Mouse (Mus musculus) heart, embryonic 10.5 days (tissue): ENCODE measurements around the gene Trabd2b. TPM values are rescaled to one million over a fixed set of nuclear protein-coding genes. Genes with fewer than 3 reads are reported as not detected.

Experiments
- DNase-seq: peaks from one replicate; pipeline ENCODE4 v3.0.0-alpha.2; 2017; ENCODE audit warnings: low spot score
- H3K27ac ChIP-seq: fragments of 300-500 bp; sonication (generic); 2 replicates; pipeline ENCODE4 v1.5.1; 2016; ENCODE audit warnings: mild to moderate bottlenecking
- H3K27me3 ChIP-seq: fragments of 300-500 bp; sonication (generic); 2 replicates; pipeline ENCODE4 v1.6.1; 2016; ENCODE audit warnings: mild to moderate bottlenecking; ENCODE audit not compliant: poor library complexity, insufficient read depth, severe bottlenecking
- H3K36me3 ChIP-seq: fragments of 300-500 bp; sonication (generic); 2 replicates; pipeline ENCODE4 v1.6.1; 2016; ENCODE audit warnings: mild to moderate bottlenecking, moderate library complexity
- H3K4me1 ChIP-seq: fragments of 300-500 bp; sonication (generic); 2 replicates; pipeline ENCODE4 v1.6.1; 2016; ENCODE audit warnings: mild to moderate bottlenecking
- H3K4me3 ChIP-seq: fragments of 300-500 bp; sonication (generic); 2 replicates; pipeline ENCODE4 v1.5.1; 2016; ENCODE audit warnings: mild to moderate bottlenecking, moderate library complexity
- H3K9me3 ChIP-seq: fragments of 300-500 bp; sonication (generic); 2 replicates; pipeline ENCODE4 v1.6.1; 2016; ENCODE audit warnings: mild to moderate bottlenecking, moderate library complexity
- WGBS: fragments of 180-500 bp; shearing (Covaris S2); methylation state at CpG from one replicate; pipeline ENCODE4 v1.1.7; 2016; 5-methylcytosine and 5-hydroxymethylcytosine counted together
- polyA plus RNA-seq: library from polyadenylated mRNA; unstranded; fragments of >200 nt; fragmentation: Nextera tagmentation; extraction: Ambion mirVana; gene quantifications from 2 replicates; pipeline ENCODE4 v1.2.1, GENCODE M21; 2016

The Trabd2b gene
- polyA plus RNA-seq, 1 experiment from 2014 or later: 2.2 TPM

- peaks cover 8% of the 10 kb centered on the region for H3K4me1 ChIP-seq
- H3K4me3 ChIP-seq: no peak overlapping the region
- no peaks in the 10 kb centered on the region for H3K9me3 ChIP-seq
- H3K27ac ChIP-seq: no peak overlapping the region
- no peaks in the 10 kb centered on the region for H3K36me3 ChIP-seq
- peaks cover 17% of the 10 kb centered on the region; the same call in 1 of the 2 replicates for H3K27me3 ChIP-seq
- no peak for DNase-seq
- 81% methylated on average over 11 of the region's 11 CpGs for WGBS
These were observed 29.0 kb upstream of the Trabd2b start for GRCm38 (mm10) chr4:114377531-114377930.

GRCm38 (mm10) chr4:114378512-114378911 lies 28.0 kb upstream of the Trabd2b start:
- Histone ChIP-seq H3K9me3 (no peaks in the 10 kb centered on the region), H3K27me3 (peaks cover 14% of the 10 kb centered on the region; the same call in 1 of the 2 replicates), H3K4me3 (no peak overlapping the region), H3K36me3 (no peaks in the 10 kb centered on the region), H3K4me1 (peaks cover 12% of the 10 kb centered on the region), H3K27ac (no peak overlapping the region)
- peak; percentile 65 for DNase-seq
- 72% methylated on average over 7 of the region's 7 CpGs for WGBS

GRCm38 (mm10) chr4:114379416-114379956 lies 27.0 kb upstream of the Trabd2b start:
- no peak overlapping the region for H3K27ac ChIP-seq
- H3K36me3 ChIP-seq: no peaks in the 10 kb centered on the region
- H3K4me3 ChIP-seq: no peak overlapping the region
- DNase-seq: peak; percentile 55
- WGBS: 82% methylated on average over 4 of the region's 4 CpGs
- peaks cover 18% of the 10 kb centered on the region; the same call in 1 of the 2 replicates for H3K27me3 ChIP-seq
- H3K4me1 ChIP-seq: peaks cover 12% of the 10 kb centered on the region
- no peaks in the 10 kb centered on the region for H3K9me3 ChIP-seq

GRCm38 (mm10) chr4:114382627-114383026 lies 23.9 kb upstream of the Trabd2b start:
- Histone ChIP-seq H3K9me3 (no peaks in the 10 kb centered on the region), H3K4me3 (no peak overlapping the region), H3K4me1 (peaks cover 10% of the 10 kb centered on the region), H3K27ac (no peak overlapping the region), H3K36me3 (no peaks in the 10 kb centered on the region), H3K27me3 (peaks cover 34% of the 10 kb centered on the region; the same call in 1 of the 2 replicates)
- DNase-seq: no peak
- WGBS: 6% methylated on average over 1 of the region's 1 CpGs

GRCm38 (mm10) chr4:114385236-114385635 lies 21.3 kb upstream of the Trabd2b start:
- Histone ChIP-seq H3K27me3 (peaks cover 31% of the 10 kb centered on the region; the same call in 1 of the 2 replicates), H3K9me3 (no peaks in the 10 kb centered on the region), H3K4me1 (peaks cover 9% of the 10 kb centered on the region), H3K36me3 (no peaks in the 10 kb centered on the region), H3K27ac (no peak overlapping the region), H3K4me3 (no peak overlapping the region)
- 88% methylated on average over 5 of the region's 5 CpGs for WGBS
- no peak for DNase-seq

GRCm38 (mm10) chr4:114386395-114386811 lies 20.1 kb upstream of the Trabd2b start:
- 67% methylated on average over 2 of the region's 2 CpGs for WGBS
- Histone ChIP-seq H3K36me3 (no peaks in the 10 kb centered on the region), H3K4me1 (peaks cover 9% of the 10 kb centered on the region), H3K9me3 (no peaks in the 10 kb centered on the region), H3K27ac (no peak overlapping the region), H3K4me3 (no peak overlapping the region), H3K27me3 (peaks cover 31% of the 10 kb centered on the region; the same call in 1 of the 2 replicates)
- no peak for DNase-seq

- H3K4me1 ChIP-seq: peaks cover 6% of the 10 kb centered on the region
- DNase-seq: no peak
- WGBS: 76% methylated on average over 2 of the region's 2 CpGs
These were observed 18.9 kb upstream of the Trabd2b start for GRCm38 (mm10) chr4:114387527-114388135.

GRCm38 (mm10) chr4:114388306-114388705 lies 18.2 kb upstream of the Trabd2b start:
- DNase-seq: no peak
- H3K4me1 ChIP-seq: peaks cover 3% of the 10 kb centered on the region; the same call in 1 of the 2 replicates
- no peak overlapping the region for H3K4me3 ChIP-seq
- H3K36me3 ChIP-seq: no peaks in the 10 kb centered on the region
- no peak overlapping the region for H3K27ac ChIP-seq
- peaks cover 31% of the 10 kb centered on the region; the same call in 1 of the 2 replicates for H3K27me3 ChIP-seq
- 76% methylated on average over 3 of the region's 3 CpGs for WGBS
- no peaks in the 10 kb centered on the region for H3K9me3 ChIP-seq

More at GRCm38 (mm10) chr4:114387527-114388135, 18.9 kb upstream of the Trabd2b start:
- no peak overlapping the region for H3K27ac ChIP-seq
- no peaks in the 10 kb centered on the region for H3K36me3 ChIP-seq
- peaks cover 31% of the 10 kb centered on the region; the same call in 1 of the 2 replicates for H3K27me3 ChIP-seq
- no peaks in the 10 kb centered on the region for H3K9me3 ChIP-seq
- H3K4me3 ChIP-seq: no peak overlapping the region

- Histone ChIP-seq H3K27ac (no peak overlapping the region), H3K36me3 (no peaks in the 10 kb centered on the region), H3K4me3 (no peak overlapping the region), H3K9me3 (no peaks in the 10 kb centered on the region), H3K27me3 (peaks cover 25% of the 10 kb centered on the region; the same call in 1 of the 2 replicates), H3K4me1 (peaks cover 3% of the 10 kb centered on the region; the same call in 1 of the 2 replicates)
- no peak for DNase-seq
These were observed 16.9 kb upstream of the Trabd2b start for GRCm38 (mm10) chr4:114389653-114390052.

GRCm38 (mm10) chr4:114397625-114398024 lies 8.9 kb upstream of the Trabd2b start:
- Histone ChIP-seq H3K4me1 (no peaks in the 10 kb centered on the region), H3K27me3 (peaks cover 71% of the 10 kb centered on the region), H3K4me3 (no peak overlapping the region), H3K27ac (no peak overlapping the region), H3K36me3 (no peaks in the 10 kb centered on the region), H3K9me3 (no peaks in the 10 kb centered on the region)
- no peak for DNase-seq

GRCm38 (mm10) chr4:114399821-114400220 lies 6.7 kb upstream of the Trabd2b start:
- no peaks in the 10 kb centered on the region for H3K36me3 ChIP-seq
- no peak for DNase-seq
- peaks cover 92% of the 10 kb centered on the region for H3K27me3 ChIP-seq
- H3K4me3 ChIP-seq: no peak overlapping the region
- no peaks in the 10 kb centered on the region for H3K9me3 ChIP-seq
- WGBS: 70% methylated on average over 3 of the region's 3 CpGs
- no peaks in the 10 kb centered on the region for H3K4me1 ChIP-seq
- H3K27ac ChIP-seq: no peak overlapping the region

GRCm38 (mm10) chr4:114401993-114402731 lies 4.4 kb upstream of the Trabd2b start:
- Histone ChIP-seq H3K9me3 (no peaks in the 10 kb centered on the region), H3K27ac (no peak overlapping the region), H3K4me3 (no peak overlapping the region), H3K4me1 (peaks cover 9% of the 10 kb centered on the region), H3K36me3 (no peaks in the 10 kb centered on the region), H3K27me3 (peaks cover 87% of the 10 kb centered on the region)
- 62% methylated on average over 7 of the region's 7 CpGs for WGBS
- no peak for DNase-seq
